Mouse (Mus musculus) heart, embryonic 13.5 days (tissue): ENCODE results near the gene Khsrp. TPM values are rescaled to one million over a fixed set of nuclear protein-coding genes. Genes with fewer than 3 reads are reported as not detected.
"Not testable (repeated sequence)": the region's sequence is repeated elsewhere in the genome, so short reads cannot be mapped to it uniquely, and the experiment has no call there.

Source experiments
- ATAC-seq: fragments of 200-750 bp; cut with Nextera tagmentation; 2 replicates; pipeline ENCODE4 v1.8.0; 2017; ENCODE audit warnings: moderate TSS enrichment; ENCODE audit not compliant: insufficient number of reproducible peaks, low FRiP score, low TSS enrichment; ENCODE audit errors: extremely low read depth
- H3K27ac ChIP-seq: fragments of 300-500 bp; sonication (generic); replicated peaks from 2 replicates; pipeline ENCODE4 v1.5.1; 2015; ENCODE audit warnings: moderate library complexity, mild to moderate bottlenecking, inconsistent platforms
- H3K27me3 ChIP-seq: fragments of 300-500 bp; sonication (generic); replicated peaks from 2 replicates; pipeline ENCODE4 v1.6.1; 2015; ENCODE audit warnings: mild to moderate bottlenecking, inconsistent platforms
- H3K36me3 ChIP-seq: fragments of 300-500 bp; sonication (generic); 2 replicates; pipeline ENCODE4 v1.6.1; 2015; ENCODE audit warnings: mild to moderate bottlenecking, inconsistent platforms
- H3K4me1 ChIP-seq: fragments of 300-500 bp; sonication (generic); 2 replicates; pipeline ENCODE4 v1.6.1; 2015; ENCODE audit warnings: inconsistent platforms
- H3K4me2 ChIP-seq: fragments of 300-500 bp; sonication (generic); 2 replicates; pipeline ENCODE4 v1.6.1; 2015; ENCODE audit warnings: inconsistent platforms, mild to moderate bottlenecking, moderate library complexity
- H3K4me3 ChIP-seq: fragments of 300-500 bp; sonication (generic); 2 replicates; pipeline ENCODE4 v1.5.1; 2015; ENCODE audit warnings: moderate library complexity, mild to moderate bottlenecking, inconsistent platforms
- H3K9ac ChIP-seq: fragments of 300-500 bp; sonication (generic); 2 replicates; pipeline ENCODE4 v1.6.1; 2015; ENCODE audit warnings: inconsistent platforms, mild to moderate bottlenecking, moderate library complexity
- H3K9me3 ChIP-seq: fragments of 300-500 bp; sonication (generic); 2 replicates; pipeline ENCODE4 v1.6.1; 2016; ENCODE audit warnings: inconsistent platforms
- WGBS: fragments of 180-500 bp; shearing (Covaris S2); methylation state at CpG from one replicate; pipeline ENCODE4 v1.1.7; 2015; ENCODE audit warnings: mixed read lengths; 5-methylcytosine and 5-hydroxymethylcytosine counted together
- polyA plus RNA-seq: library from polyadenylated mRNA; unstranded; fragments of >200 nt; fragmentation: Nextera tagmentation; extraction: Ambion mirVana; gene quantifications from 2 replicates; pipeline ENCODE4 v1.2.1, GENCODE M21; 2015

The Khsrp gene
- polyA plus RNA-seq, 1 experiment from 2014 or later, result 30.5 TPM

- peak overlapping the region; percentile 67 for H3K27ac ChIP-seq
- H3K4me2 ChIP-seq, result peak overlapping the region; percentile 74
- H3K9ac ChIP-seq, result peak overlapping the region; percentile 90
- peak overlapping the region; percentile 85 for H3K4me3 ChIP-seq
- no peaks in the 10 kb centered on the region for H3K9me3 ChIP-seq
- peaks cover 33% of the 10 kb centered on the region for H3K4me1 ChIP-seq
- H3K36me3 ChIP-seq, result peaks cover 20% of the 10 kb centered on the region
- H3K27me3 ChIP-seq, result peaks cover 45% of the 10 kb centered on the region
- peak; percentile 85 for ATAC-seq
- under 1% methylated on average over 44 of the region's 44 CpGs for WGBS
Observed at GRCm38 (mm10) chr17:57060231-57060801, 29.0 kb upstream of the Khsrp start.

DNA sequence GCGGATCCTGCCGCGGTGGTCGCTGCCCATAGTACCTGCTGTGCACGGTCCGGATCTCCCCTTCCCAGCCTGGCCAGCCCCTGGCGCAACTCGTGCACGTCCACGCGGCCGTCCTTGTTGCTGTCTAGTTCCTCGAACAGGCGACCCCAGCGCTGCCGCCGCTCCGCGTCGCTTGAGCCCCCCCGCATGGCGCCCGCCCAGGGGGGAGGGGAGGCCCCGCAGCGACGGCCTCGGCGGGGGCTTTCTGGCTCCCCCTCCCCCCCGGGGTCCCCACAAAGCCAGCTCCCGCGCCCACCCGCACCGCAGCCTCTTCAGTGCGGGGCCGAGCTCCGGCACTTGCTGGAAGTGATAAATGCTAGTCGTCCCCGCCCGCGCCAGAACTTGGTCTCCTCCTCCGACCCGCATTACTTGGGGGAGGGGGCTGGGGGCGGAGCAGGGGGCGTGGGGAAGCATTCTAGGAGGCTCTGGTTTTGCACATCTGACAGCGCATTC is 28.2 kb upstream of the Khsrp start, which contains the start of gene Slc25a23:
Gene Slc25a23 (minus strand): TSS at position 378 of the 492 bp plus-strand sequence.
- peak within 1 kb of the TSS; percentile 90 for H3K9ac ChIP-seq
- H3K4me2 ChIP-seq, result peak within 1 kb of the TSS; percentile 74
- peaks cover 27% of the 10 kb centered on the region for H3K36me3 ChIP-seq
- peak within 1 kb of the TSS; percentile 85 for H3K4me3 ChIP-seq
- peak within 1 kb of the TSS; percentile 67 for H3K27ac ChIP-seq
- no peaks in the 10 kb centered on the region for H3K9me3 ChIP-seq
- H3K27me3 ChIP-seq, result peaks cover 37% of the 10 kb centered on the region
- under 1% methylated on average over 39 of the region's 45 CpGs for WGBS
- peaks cover 33% of the 10 kb centered on the region for H3K4me1 ChIP-seq
- ATAC-seq, result peak; percentile 17; the same call in 1 of the 2 replicates

- H3K27me3 ChIP-seq, result peaks cover 31% of the 10 kb centered on the region
- WGBS, result under 1% methylated on average over 12 of the region's 22 CpGs
- peak within 1 kb of the TSS; percentile 90 for H3K9ac ChIP-seq
- ATAC-seq, result no peak
- no peaks in the 10 kb centered on the region for H3K9me3 ChIP-seq
- H3K4me3 ChIP-seq, result peak within 1 kb of the TSS; percentile 85
- peaks cover 33% of the 10 kb centered on the region for H3K36me3 ChIP-seq
- H3K4me2 ChIP-seq, result peak within 1 kb of the TSS; percentile 74
- peak within 1 kb of the TSS; percentile 67 for H3K27ac ChIP-seq
- peaks cover 33% of the 10 kb centered on the region for H3K4me1 ChIP-seq
Observed at GRCm38 (mm10) chr17:57058891-57059485, 27.7 kb upstream of the Khsrp start, which contains the start of gene Crb3. Crb3 (plus strand) TSS chr17:57059105.

DNA sequence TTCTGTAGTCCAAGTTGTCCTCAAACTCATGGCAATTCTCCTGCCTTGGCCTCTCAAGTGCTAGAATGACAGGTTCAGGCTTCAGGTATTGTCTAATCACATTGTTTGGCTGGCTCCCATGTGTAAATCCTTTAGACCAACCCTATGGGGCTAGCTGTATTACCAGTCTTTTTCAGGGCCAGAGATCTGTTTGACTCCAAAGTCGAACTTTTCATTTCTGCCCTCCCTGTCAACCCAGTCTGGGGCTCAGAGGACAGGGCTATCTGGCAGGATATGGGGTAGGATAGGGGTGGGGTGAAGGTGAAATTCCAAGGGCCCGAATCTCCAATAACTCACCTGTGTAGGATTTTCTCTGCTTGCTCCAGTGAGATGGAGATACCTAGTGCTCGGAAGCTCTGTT is 24.9 kb upstream of the Khsrp start:
- 77% methylated on average over 3 of the region's 3 CpGs for WGBS
- Histone ChIP-seq H3K4me1 (peaks cover 22% of the 10 kb centered on the region), H3K9ac (no peak overlapping the region), H3K4me3 (no peak overlapping the region), H3K36me3 (peaks cover 60% of the 10 kb centered on the region), H3K4me2 (no peak overlapping the region), H3K27me3 (peaks cover 5% of the 10 kb centered on the region), H3K27ac (no peak overlapping the region), H3K9me3 (no peaks in the 10 kb centered on the region)
- ATAC-seq, result no peak

- peaks cover 80% of the 10 kb centered on the region for H3K36me3 ChIP-seq
- H3K4me3 ChIP-seq, H3K27ac ChIP-seq, H3K4me2 ChIP-seq, H3K4me1 ChIP-seq, H3K9me3 ChIP-seq, ATAC-seq, H3K27me3 ChIP-seq, H3K9ac ChIP-seq: not testable (repeated sequence)
- 83% methylated on average over 4 of the region's 4 CpGs for WGBS
Observed at GRCm38 (mm10) chr17:57051679-57052078, 20.4 kb upstream of the Khsrp start.

- 91% methylated on average over 3 of the region's 3 CpGs for WGBS
- ATAC-seq, result no peak
- Histone ChIP-seq H3K4me1 (no peaks in the 10 kb centered on the region), H3K4me3 (no peak overlapping the region), H3K27ac (no peak overlapping the region), H3K27me3 (no peaks in the 10 kb centered on the region), H3K9ac (no peak overlapping the region), H3K9me3 (no peaks in the 10 kb centered on the region), H3K4me2 (no peak overlapping the region), H3K36me3 (peaks cover 70% of the 10 kb centered on the region)
Observed at GRCm38 (mm10) chr17:57048816-57049215, 17.5 kb upstream of the Khsrp start.

- no peak for ATAC-seq
Observed at GRCm38 (mm10) chr17:57047406-57047805, 16.1 kb upstream of the Khsrp start.

GRCm38 (mm10) chr17:57041554-57041953 is 10.2 kb upstream of the Khsrp start, which contains the start of gene Slc25a41:
Slc25a41 (minus strand) TSS chr17:57041654.
- WGBS, result 64% methylated on average over 8 of the region's 8 CpGs
- peaks cover 7% of the 10 kb centered on the region for H3K4me1 ChIP-seq
- H3K9ac ChIP-seq, result no peak within 1 kb of the TSS
- peaks cover 17% of the 10 kb centered on the region for H3K36me3 ChIP-seq
- H3K4me2 ChIP-seq, result no peak within 1 kb of the TSS
- H3K27ac ChIP-seq, result no peak within 1 kb of the TSS
- no peak within 1 kb of the TSS for H3K4me3 ChIP-seq
- ATAC-seq, result no peak
- peaks cover 40% of the 10 kb centered on the region for H3K27me3 ChIP-seq
- H3K9me3 ChIP-seq, result no peaks in the 10 kb centered on the region

More at GRCm38 (mm10) chr17:57047406-57047805, 16.1 kb upstream of the Khsrp start:
- H3K36me3 ChIP-seq, result peaks cover 56% of the 10 kb centered on the region
- H3K27ac ChIP-seq, result no peak overlapping the region
- peaks cover 6% of the 10 kb centered on the region for H3K4me1 ChIP-seq
- H3K9me3 ChIP-seq, result no peaks in the 10 kb centered on the region
- no peaks in the 10 kb centered on the region for H3K27me3 ChIP-seq
- no peak overlapping the region for H3K4me3 ChIP-seq
- no peak overlapping the region for H3K9ac ChIP-seq
- WGBS, result 25% methylated on average over 5 of the region's 5 CpGs
- H3K4me2 ChIP-seq, result no peak overlapping the region

GRCm38 (mm10) chr17:57038978-57039377 is 7.7 kb upstream of the Khsrp start:
- peaks cover 7% of the 10 kb centered on the region for H3K4me1 ChIP-seq
- 0 out of 2 replicates have a peak overlapping the region, but pooled peaks have one; percentile 9 for H3K4me3 ChIP-seq
- no peak overlapping the region for H3K4me2 ChIP-seq
- peaks cover 42% of the 10 kb centered on the region for H3K27me3 ChIP-seq
- 36% methylated on average over 8 of the region's 8 CpGs for WGBS
- H3K9me3 ChIP-seq, result no peaks in the 10 kb centered on the region
- no peaks in the 10 kb centered on the region for H3K36me3 ChIP-seq
- H3K27ac ChIP-seq, result no peak overlapping the region
- no peak overlapping the region for H3K9ac ChIP-seq
- ATAC-seq, result no peak

DNA sequence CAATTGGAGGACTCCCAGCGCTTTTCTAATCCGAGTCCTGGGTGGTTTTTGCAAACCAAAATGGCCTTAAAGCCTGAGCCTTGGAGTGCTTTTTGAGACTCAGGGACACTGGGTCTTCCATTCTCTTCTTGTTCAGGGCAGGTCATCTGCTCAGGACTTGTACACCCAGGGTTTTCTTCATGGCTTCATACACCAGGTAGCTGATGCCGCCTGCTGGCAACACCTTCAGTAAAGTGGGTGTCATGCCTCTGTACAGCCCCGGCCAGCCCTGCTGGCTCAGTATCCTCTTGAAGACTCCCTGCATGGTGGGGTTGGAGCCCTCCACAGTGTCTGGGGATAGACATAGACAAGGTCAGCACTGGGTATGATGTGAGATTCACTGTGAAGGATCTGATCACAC is 1.5 kb upstream of the Khsrp start:
- Histone ChIP-seq H3K9me3 (no peaks in the 10 kb centered on the region), H3K9ac (no peak overlapping the region), H3K4me3 (no peak overlapping the region; the same call in 1 of the 2 replicates), H3K4me1 (peaks cover 23% of the 10 kb centered on the region), H3K27ac (no peak overlapping the region), H3K27me3 (peaks cover 15% of the 10 kb centered on the region), H3K36me3 (peaks cover 12% of the 10 kb centered on the region), H3K4me2 (peak overlapping the region; percentile 73; the same call in 1 of the 2 replicates)
- WGBS, result 85% methylated on average over 4 of the region's 4 CpGs
- ATAC-seq, result no peak

GRCm38 (mm10) chr17:57031661-57032420 is 519 bp upstream of the Khsrp start:
- Histone ChIP-seq H3K27ac (peak overlapping the region; percentile 89), H3K4me2 (peak overlapping the region; percentile 73), H3K9me3 (no peaks in the 10 kb centered on the region), H3K9ac (peak overlapping the region; percentile 77), H3K4me3 (peak overlapping the region; percentile 95), H3K36me3 (peaks cover 22% of the 10 kb centered on the region), H3K4me1 (peaks cover 23% of the 10 kb centered on the region), H3K27me3 (peaks cover 5% of the 10 kb centered on the region; the same call in 1 of the 2 replicates)
- under 1% methylated on average over 38 of the region's 38 CpGs for WGBS
- ATAC-seq, result peak; percentile 96
